Mouse (Mus musculus) liver, embryonic 15.5 days (tissue): ENCODE data around the gene Farsa. TPM values are rescaled to one million over a fixed set of nuclear protein-coding genes. Genes with fewer than 3 reads are reported as not detected.
"Not testable (repeated sequence)": the region's sequence is repeated elsewhere in the genome, so short reads cannot be mapped to it uniquely, and the experiment has no call there.

ENCODE experiments used
- ATAC-seq: fragments of 200-750 bp; cut with Nextera tagmentation; 2 replicates; pipeline ENCODE4 v1.8.0; 2017; ENCODE audit warnings: moderate number of reproducible peaks, mild to moderate bottlenecking, moderate library complexity; ENCODE audit not compliant: insufficient read depth
- H3K27ac ChIP-seq: fragments of 300-500 bp; sonication (generic); replicated peaks from 2 replicates; pipeline ENCODE4 v1.5.1; 2015; ENCODE audit warnings: mild to moderate bottlenecking, inconsistent platforms
- H3K27me3 ChIP-seq: fragments of 300-500 bp; sonication (generic); 2 replicates; pipeline ENCODE4 v1.6.1; 2015; ENCODE audit warnings: mild to moderate bottlenecking, inconsistent platforms
- H3K36me3 ChIP-seq: fragments of 300-500 bp; sonication (generic); replicated peaks from 2 replicates; pipeline ENCODE4 v1.6.1; 2015; ENCODE audit warnings: moderate library complexity, mild to moderate bottlenecking, inconsistent platforms
- H3K4me1 ChIP-seq: fragments of 300-500 bp; sonication (generic); replicated peaks from 2 replicates; pipeline ENCODE4 v1.6.1; 2015; ENCODE audit warnings: inconsistent platforms
- H3K4me2 ChIP-seq: fragments of 300-500 bp; sonication (generic); 2 replicates; pipeline ENCODE4 v1.6.1; 2015; ENCODE audit warnings: moderate library complexity, mild to moderate bottlenecking, inconsistent platforms
- H3K4me3 ChIP-seq: fragments of 300-500 bp; sonication (generic); replicated peaks from 2 replicates; pipeline ENCODE4 v1.5.1; 2015; ENCODE audit warnings: mild to moderate bottlenecking, inconsistent platforms
- H3K9ac ChIP-seq: fragments of 300-500 bp; sonication (generic); 2 replicates; pipeline ENCODE4 v1.6.1; 2015; ENCODE audit warnings: moderate library complexity, mild to moderate bottlenecking, inconsistent platforms
- H3K9me3 ChIP-seq: fragments of 300-500 bp; sonication (generic); replicated peaks from 2 replicates; pipeline ENCODE4 v1.6.1; 2016; ENCODE audit warnings: inconsistent platforms
- WGBS: fragments of 180-500 bp; shearing (Covaris S2); methylation state at CpG from one replicate; pipeline ENCODE4 v1.1.7; 2015; ENCODE audit warnings: mixed read lengths; ENCODE audit not compliant: insufficient replicate concordance; 5-methylcytosine and 5-hydroxymethylcytosine counted together
- polyA plus RNA-seq: library from polyadenylated mRNA; unstranded; fragments of >200 nt; fragmentation: Nextera tagmentation; extraction: Ambion mirVana; gene quantifications from 2 replicates; pipeline ENCODE4 v1.2.1, GENCODE M21; 2015

Gene Farsa
- polyA plus RNA-seq, 1 experiment from 2014 or later: 58.8 TPM

DNA sequence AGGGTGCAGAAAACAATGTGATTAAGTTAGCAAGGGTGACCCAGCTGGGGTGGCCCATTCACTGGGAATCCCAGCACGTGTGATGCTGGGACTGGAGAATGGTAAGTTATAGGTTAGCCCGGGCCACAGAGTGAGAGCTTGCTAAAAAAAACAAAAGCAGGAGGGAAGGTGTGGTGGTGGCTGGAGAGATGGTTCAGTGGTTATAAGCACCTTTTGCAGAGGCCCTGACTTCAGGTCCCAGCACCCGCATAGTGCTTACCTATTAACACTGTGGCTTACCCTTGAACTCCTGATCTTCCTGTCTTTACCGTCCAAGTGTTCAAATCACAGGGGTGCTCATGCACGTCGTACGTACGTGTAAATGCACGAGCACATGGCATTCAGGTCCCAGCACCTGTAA, 50.2 kb downstream of the Farsa start:
- H3K4me3 ChIP-seq: no peak overlapping the region
- no peaks in the 10 kb centered on the region for H3K9me3 ChIP-seq
- ATAC-seq: no peak
- peaks cover 67% of the 10 kb centered on the region for H3K4me1 ChIP-seq
- H3K27ac ChIP-seq: peak overlapping the region; percentile 88
- WGBS: 84% methylated on average over 9 of the region's 9 CpGs
- no peak overlapping the region for H3K9ac ChIP-seq
- peaks cover 56% of the 10 kb centered on the region for H3K36me3 ChIP-seq
- H3K27me3 ChIP-seq: peaks cover 12% of the 10 kb centered on the region
- peak overlapping the region; percentile 88; the same call in 1 of the 2 replicates for H3K4me2 ChIP-seq

DNA sequence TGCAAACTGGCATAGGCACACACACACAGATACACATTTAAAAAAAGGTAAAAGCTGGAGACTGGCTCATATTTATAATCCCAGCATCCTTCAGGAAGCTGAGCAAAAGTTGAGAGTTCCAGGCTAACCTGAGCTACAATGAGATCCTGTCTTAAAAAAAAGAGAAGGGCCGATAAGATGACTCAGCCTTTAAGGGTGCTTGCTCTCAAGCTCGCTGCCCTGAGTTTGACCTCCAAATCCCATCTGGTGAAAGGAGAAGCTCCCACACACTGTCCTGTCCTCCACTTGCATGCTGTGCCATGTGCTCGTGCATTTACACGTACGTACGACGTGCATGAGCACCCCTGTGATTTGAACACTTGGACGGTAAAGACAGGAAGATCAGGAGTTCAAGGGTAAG, 50.7 kb downstream of the Farsa start:
- WGBS: 54% methylated on average over 8 of the region's 8 CpGs
- H3K36me3 ChIP-seq: peaks cover 56% of the 10 kb centered on the region
- no peak overlapping the region for H3K4me3 ChIP-seq
- H3K4me1 ChIP-seq: peaks cover 72% of the 10 kb centered on the region
- no peak overlapping the region for H3K9ac ChIP-seq
- H3K27ac ChIP-seq: peak overlapping the region; percentile 88
- no peaks in the 10 kb centered on the region for H3K9me3 ChIP-seq
- ATAC-seq: no peak
- H3K4me2 ChIP-seq: peak overlapping the region; percentile 88; the same call in 1 of the 2 replicates
- H3K27me3 ChIP-seq: peaks cover 17% of the 10 kb centered on the region

DNA sequence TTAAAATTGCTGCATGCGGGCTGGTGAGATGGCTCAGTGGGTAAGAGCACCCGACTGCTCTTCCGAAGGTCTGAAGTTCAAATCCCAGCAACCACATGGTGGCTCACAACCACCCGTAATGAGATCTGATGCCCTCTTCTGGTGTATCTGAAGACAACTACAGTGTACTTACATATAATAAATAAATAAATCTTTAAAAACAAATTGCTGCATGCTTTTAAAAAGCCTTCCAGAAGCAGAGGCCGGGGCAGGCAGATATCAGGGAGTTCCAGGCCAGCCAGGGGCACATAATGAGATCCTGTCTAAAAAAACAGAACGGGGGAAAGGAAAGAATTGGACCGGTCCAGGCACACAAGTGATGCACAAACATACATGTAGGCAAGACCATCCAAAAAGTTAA, 51.2 kb downstream of the Farsa start:
- ATAC-seq: peak; percentile 2; the same call in 1 of the 2 replicates
- Histone ChIP-seq H3K9ac (0 out of 2 replicates have a peak overlapping the region, but pooled peaks have one; percentile 81), H3K27me3 (peaks cover 22% of the 10 kb centered on the region), H3K27ac (peak overlapping the region; percentile 88), H3K4me2 (peak overlapping the region; percentile 88), H3K4me1 (peaks cover 76% of the 10 kb centered on the region), H3K4me3 (peak overlapping the region; percentile 67), H3K36me3 (peaks cover 56% of the 10 kb centered on the region)
- WGBS: 11% methylated on average over 7 of the region's 7 CpGs
- not testable (repeated sequence) for H3K9me3 ChIP-seq

- H3K9me3 ChIP-seq: no peaks in the 10 kb centered on the region
- H3K27me3 ChIP-seq: peaks cover 26% of the 10 kb centered on the region
- peak within 1 kb of the TSS; percentile 88 for H3K27ac ChIP-seq
- peak within 1 kb of the TSS; percentile 67 for H3K4me3 ChIP-seq
- peaks cover 53% of the 10 kb centered on the region for H3K36me3 ChIP-seq
- peaks cover 80% of the 10 kb centered on the region for H3K4me1 ChIP-seq
- H3K9ac ChIP-seq: peak within 1 kb of the TSS; percentile 81
- peak within 1 kb of the TSS; percentile 88 for H3K4me2 ChIP-seq
- ATAC-seq: peak; percentile 90
- WGBS: under 1% methylated on average over 45 of the region's 45 CpGs
Observed at GRCm38 (mm10) chr8:84908421-84909161, 51.8 kb downstream of the Farsa start, which contains the start of gene Dnase2a. Dnase2a (plus strand) TSS chr8:84908560.

DNA sequence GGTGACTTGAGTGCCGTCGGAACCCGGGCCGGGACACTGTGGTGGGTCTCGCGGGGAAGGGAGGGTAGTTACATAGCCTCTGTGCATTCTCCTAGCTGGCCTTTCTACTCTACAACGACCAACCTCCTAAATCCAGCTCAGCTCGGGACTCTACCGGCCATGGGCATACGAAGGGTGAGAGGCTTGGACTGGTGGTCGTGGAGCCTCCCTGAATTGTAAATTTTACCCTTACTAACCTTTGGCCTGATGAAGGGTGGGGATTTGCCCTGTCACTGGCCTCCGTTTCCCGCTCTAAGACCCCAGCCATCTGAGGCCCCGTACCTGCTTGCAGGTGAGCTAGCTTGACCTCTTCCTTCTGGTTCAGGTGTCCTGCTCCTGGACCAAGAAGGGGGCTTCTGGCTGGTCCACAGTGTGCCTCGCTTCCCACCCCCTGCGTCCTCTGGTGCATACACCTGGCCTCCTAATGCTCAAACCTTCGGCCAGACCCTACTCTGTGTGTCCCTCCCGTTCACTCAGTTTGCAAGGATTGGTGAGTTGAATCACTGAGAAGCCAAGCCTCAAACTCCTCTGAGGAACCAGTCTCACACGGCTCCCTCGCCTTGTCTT, 52.5 kb downstream of the Farsa start:
- peak overlapping the region; percentile 88 for H3K27ac ChIP-seq
- H3K27me3 ChIP-seq: peaks cover 30% of the 10 kb centered on the region
- H3K4me1 ChIP-seq: peaks cover 80% of the 10 kb centered on the region
- no peak; the same call in 1 of the 2 replicates for ATAC-seq
- peak overlapping the region; percentile 67 for H3K4me3 ChIP-seq
- 48% methylated on average over 20 of the region's 20 CpGs for WGBS
- peak overlapping the region; percentile 88 for H3K4me2 ChIP-seq
- peaks cover 46% of the 10 kb centered on the region for H3K36me3 ChIP-seq
- H3K9ac ChIP-seq: peak overlapping the region; percentile 81
- no peaks in the 10 kb centered on the region for H3K9me3 ChIP-seq

- Histone ChIP-seq H3K4me2 (peak overlapping the region; percentile 88), H3K4me3 (peak overlapping the region; percentile 67), H3K9me3 (no peaks in the 10 kb centered on the region), H3K27me3 (peaks cover 30% of the 10 kb centered on the region), H3K9ac (peak overlapping the region; percentile 81), H3K36me3 (peaks cover 40% of the 10 kb centered on the region), H3K27ac (peak overlapping the region; percentile 88), H3K4me1 (peaks cover 74% of the 10 kb centered on the region)
- 50% methylated on average over 5 of the region's 5 CpGs for whole genome bisulfite sequencing
- no peak for ATAC-seq
Observed at GRCm38 (mm10) chr8:84909949-84910348, 53.2 kb downstream of the Farsa start.

DNA sequence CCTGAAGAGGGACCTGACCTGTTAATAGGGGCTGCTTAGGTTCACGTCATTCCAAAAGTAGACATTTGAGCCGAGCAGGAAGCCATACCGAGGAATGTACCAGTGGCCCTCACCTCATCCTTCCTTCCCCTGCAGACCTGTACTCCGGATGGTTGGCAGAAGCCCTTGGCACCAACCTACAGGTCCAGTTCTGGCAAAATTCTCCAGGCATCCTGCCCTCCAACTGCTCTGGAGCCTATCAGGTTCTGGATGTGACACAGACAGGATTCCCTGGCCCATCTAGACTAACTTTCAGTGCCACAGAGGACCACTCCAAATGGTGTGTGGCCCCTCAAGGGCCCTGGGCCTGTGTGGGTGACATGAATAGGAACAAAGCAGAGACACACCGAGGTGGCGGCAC, 53.8 kb downstream of the Farsa start:
- Histone ChIP-seq H3K9ac (no peak overlapping the region), H3K36me3 (peaks cover 34% of the 10 kb centered on the region), H3K27ac (no peak overlapping the region), H3K4me2 (peak overlapping the region; percentile 88), H3K9me3 (no peaks in the 10 kb centered on the region), H3K4me1 (peaks cover 68% of the 10 kb centered on the region), H3K4me3 (peak overlapping the region; percentile 67; the same call in 1 of the 2 replicates), H3K27me3 (peaks cover 33% of the 10 kb centered on the region)
- ATAC-seq: no peak
- 79% methylated on average over 6 of the region's 6 CpGs for WGBS

DNA sequence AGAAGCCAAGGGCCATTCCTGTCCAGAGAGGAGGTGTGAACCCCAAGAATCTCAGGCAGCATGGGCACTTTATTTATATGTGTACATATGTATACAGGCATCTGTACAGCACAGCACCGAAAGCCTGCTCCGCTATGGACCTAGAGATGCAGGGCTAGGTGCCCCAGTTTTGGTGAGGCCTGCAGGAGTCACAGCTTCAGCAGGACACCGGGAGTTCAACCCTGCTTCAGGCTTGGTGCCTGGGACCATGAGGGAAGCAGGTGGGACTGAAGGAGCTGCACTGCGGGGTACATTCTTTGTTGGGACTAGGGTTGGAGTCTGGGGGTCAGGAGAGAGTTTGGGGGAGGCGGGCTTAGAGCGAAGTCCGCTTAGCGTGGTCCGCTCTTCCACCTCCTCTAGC, 55.1 kb downstream of the Farsa start:
- Histone ChIP-seq H3K9me3 (no peaks in the 10 kb centered on the region), H3K4me1 (peaks cover 57% of the 10 kb centered on the region), H3K27ac (no peak overlapping the region), H3K4me2 (peak overlapping the region; percentile 96; the same call in 1 of the 2 replicates), H3K4me3 (no peak overlapping the region), H3K36me3 (peaks cover 21% of the 10 kb centered on the region), H3K9ac (no peak overlapping the region), H3K27me3 (peaks cover 45% of the 10 kb centered on the region)
- 88% methylated on average over 9 of the region's 9 CpGs for WGBS
- ATAC-seq: no peak

DNA sequence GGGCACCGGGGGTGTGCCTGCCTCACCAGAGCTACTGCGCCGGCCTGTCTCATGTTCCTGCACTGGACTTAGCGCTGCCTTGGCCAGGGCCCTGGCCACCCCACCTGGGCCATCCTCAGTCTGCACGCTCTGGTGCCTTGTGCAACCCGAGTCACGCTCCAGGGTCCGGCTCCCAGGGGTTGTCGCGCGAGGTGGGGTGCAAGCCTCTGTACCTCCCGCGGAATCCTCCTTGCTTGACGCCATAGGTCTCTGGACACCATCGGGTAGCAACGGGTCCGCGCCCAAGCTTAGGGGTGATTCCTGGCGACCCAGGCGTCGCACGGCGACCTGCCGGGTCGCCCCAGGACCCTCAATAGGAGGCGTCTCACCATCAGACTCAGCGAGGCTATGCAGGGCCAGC, 55.6 kb downstream of the Farsa start:
- peaks cover 53% of the 10 kb centered on the region for H3K4me1 ChIP-seq
- 0 out of 2 replicates have a peak overlapping the region, but pooled peaks have one; percentile 66 for H3K27ac ChIP-seq
- no peaks in the 10 kb centered on the region for H3K9me3 ChIP-seq
- H3K4me2 ChIP-seq: peak overlapping the region; percentile 96
- peaks cover 50% of the 10 kb centered on the region for H3K27me3 ChIP-seq
- peak overlapping the region; percentile 57 for H3K4me3 ChIP-seq
- H3K36me3 ChIP-seq: peaks cover 15% of the 10 kb centered on the region
- 34% methylated on average over 27 of the region's 27 CpGs for WGBS
- peak overlapping the region; percentile 57; the same call in 1 of the 2 replicates for H3K9ac ChIP-seq
- ATAC-seq: no peak

DNA sequence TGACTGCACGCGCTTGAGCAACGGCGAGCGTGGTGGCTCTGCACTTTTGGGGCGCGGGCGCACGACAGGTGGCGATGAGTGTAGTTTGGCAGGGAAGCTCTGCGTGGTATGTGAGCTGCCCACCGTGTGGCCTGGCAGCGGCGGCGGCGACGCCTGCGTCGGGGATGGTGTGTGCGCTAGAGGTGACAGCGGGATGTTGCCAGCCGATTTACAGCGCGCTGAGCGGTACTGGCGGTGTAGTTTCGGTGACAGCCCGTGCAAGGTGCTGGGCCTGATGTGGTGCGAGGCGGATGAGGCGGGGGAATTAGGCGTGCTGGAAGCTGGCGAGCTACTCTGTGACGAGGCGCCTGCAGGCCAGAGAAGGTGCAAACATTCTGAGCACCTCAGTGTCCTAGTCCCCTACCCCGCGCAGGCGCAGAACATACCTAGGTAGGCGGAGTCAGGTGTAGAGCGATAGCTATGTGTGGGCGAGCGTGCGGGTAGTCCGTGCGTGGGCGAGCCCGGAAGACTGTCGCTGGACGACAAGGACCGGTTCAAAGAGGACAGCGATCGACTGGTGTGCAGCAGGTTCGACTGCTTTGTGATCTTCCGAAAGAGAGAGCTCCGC, 56.2 kb downstream of the Farsa start:
- 2% methylated on average over 55 of the region's 55 CpGs for WGBS
- peak; percentile 47 for ATAC-seq
- H3K9me3 ChIP-seq: no peaks in the 10 kb centered on the region
- peak overlapping the region; percentile 66 for H3K27ac ChIP-seq
- peak overlapping the region; percentile 96 for H3K4me2 ChIP-seq
- peak overlapping the region; percentile 57 for H3K9ac ChIP-seq
- peaks cover 47% of the 10 kb centered on the region for H3K4me1 ChIP-seq
- peaks cover 12% of the 10 kb centered on the region for H3K36me3 ChIP-seq
- peak overlapping the region; percentile 57 for H3K4me3 ChIP-seq
- H3K27me3 ChIP-seq: peaks cover 56% of the 10 kb centered on the region

DNA sequence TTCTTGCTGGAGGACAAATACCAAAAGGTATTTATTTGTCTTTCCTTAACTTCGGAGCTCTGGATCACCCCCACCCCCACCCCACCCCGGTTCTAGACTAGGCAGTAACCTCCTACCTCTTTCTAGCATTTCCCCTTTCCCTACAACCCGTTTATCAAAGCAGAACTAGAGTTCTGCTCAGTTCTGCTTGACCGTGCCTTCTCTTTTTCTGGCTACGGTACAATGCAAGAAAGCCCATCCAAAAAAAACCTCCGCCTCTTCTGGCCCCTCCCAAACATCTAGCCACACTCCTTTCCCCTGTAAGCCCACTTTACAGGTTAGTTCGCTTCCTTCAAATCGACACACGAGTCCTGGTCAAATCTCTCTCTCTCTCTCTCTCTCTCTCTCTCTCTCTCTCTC, 56.7 kb downstream of the Farsa start:
- peaks cover 12% of the 10 kb centered on the region for H3K36me3 ChIP-seq
- WGBS: 13% methylated on average over 9 of the region's 9 CpGs
- H3K9me3 ChIP-seq: no peaks in the 10 kb centered on the region
- no peak for ATAC-seq
- H3K4me3 ChIP-seq: peak overlapping the region; percentile 57
- peaks cover 44% of the 10 kb centered on the region for H3K4me1 ChIP-seq
- H3K27me3 ChIP-seq: peaks cover 61% of the 10 kb centered on the region
- H3K9ac ChIP-seq: peak overlapping the region; percentile 57
- peak overlapping the region; percentile 66 for H3K27ac ChIP-seq
- peak overlapping the region; percentile 96 for H3K4me2 ChIP-seq
